In genomic region chr14:29080630-29081029, GRCm38 (mm10) we compare ENCODE assay signal across 15 mouse cellular contexts.
DNase-seq lines count a peak whose midpoint lies in the region; ATAC-seq and TF ChIP-seq lines count a peak whose summit lies in the region.
"Had no signal": no experiment of that assay in that cellular context is flagged by ENCODE, and none has a peak within 500 bp of the region (broad histone marks: within the 10 kb centered on the region; RNA-seq: fewer than 3 reads in every experiment).

No protein-coding gene starts in this region.

- no peak overlapping the region for H3K4me3 ChIP-seq in lung, postnatal 0 days (ENCODE audit: low read depth, low read length)
- H3K4me3 ChIP-seq in lung, adult 2 months (replicated peaks; ENCODE audit: extremely low read depth, low read depth, low read length) = no peak overlapping the region
- H3K4me3 ChIP-seq in forebrain, embryonic 16.5 days (replicated peaks; ENCODE audit: low read length) = no peak overlapping the region
- H3K4me3 ChIP-seq: erythroblast, embryonic 14.5 days; heart, embryonic 10.5 days; limb, embryonic 12.5 days; midbrain, embryonic 10.5 days had no signal

- no peaks in the 10 kb centered on the region for H3K9me3 ChIP-seq in lung, postnatal 0 days (ENCODE audit: low read length)
- no peaks in the 10 kb centered on the region for H3K9me3 ChIP-seq in forebrain, embryonic 16.5 days (ENCODE audit: control insufficient read depth, low read length)
- H3K9me3 ChIP-seq: heart, embryonic 10.5 days; limb, embryonic 12.5 days; midbrain, embryonic 10.5 days had no signal

- no peaks in the 10 kb centered on the region for H3K27me3 ChIP-seq in lung, postnatal 0 days (replicated peaks; ENCODE audit: insufficient read depth, low read length)
- no peaks in the 10 kb centered on the region for H3K27me3 ChIP-seq in forebrain, embryonic 16.5 days (replicated peaks; ENCODE audit: control insufficient read depth, insufficient read depth, low read length)
- H3K27me3 ChIP-seq: limb, embryonic 12.5 days had no signal

- no peak for TF ChIP-seq CTCF in lung, postnatal 0 days (IDR thresholded peaks at IDR 0.05)
- TF ChIP-seq CTCF in lung, adult 2 months (IDR thresholded peaks at IDR 0.05; ENCODE audit: insufficient read depth, low read length) = no peak

- no peak overlapping the region for H3K9ac ChIP-seq in lung, postnatal 0 days (replicated peaks; ENCODE audit: low read depth)
- H3K9ac ChIP-seq in forebrain, embryonic 16.5 days (replicated peaks; ENCODE audit: low read depth, low read length) = no peak overlapping the region
- H3K9ac ChIP-seq: limb, embryonic 12.5 days; liver, postnatal 0 days had no signal

- no peak for TF ChIP-seq POLR2A in lung, adult 2 months (IDR thresholded peaks at IDR 0.05; ENCODE audit: borderline replicate concordance, extremely low read depth, low read depth, low read length)

- peak; percentile 35 for DNase-seq in lung, postnatal 0 days (ENCODE audit: low spot score)
- no peak for DNase-seq in lung, adult 2 months
- peak; percentile 93 for DNase-seq in fat pad, adult 2 months (ENCODE audit: extremely low read depth, low read depth, low spot score)
- DNase-seq in kidney, postnatal 10 days = peak; percentile 27
- DNase-seq in urinary bladder, postnatal 14 days (ENCODE audit: low spot score) = peak; percentile 71
- DNase-seq in frontal cortex, postnatal 36 days (ENCODE audit: low spot score in 2 of 2) = no peak
- DNase-seq in heart, postnatal 36 days = no peak
- DNase-seq: heart, postnatal 4 days; liver, postnatal 0 days had no signal

- no peak overlapping the region for H3K27ac ChIP-seq in lung, postnatal 0 days (ENCODE audit: low read length)
- no peak overlapping the region for H3K27ac ChIP-seq in forebrain, embryonic 16.5 days (ENCODE audit: low read length)
- H3K27ac ChIP-seq: heart, embryonic 10.5 days; limb, embryonic 12.5 days; midbrain, embryonic 10.5 days had no signal

- no peaks in the 10 kb centered on the region for H3K36me3 ChIP-seq in lung, postnatal 0 days (ENCODE audit: insufficient read depth, low read length)
- no peaks in the 10 kb centered on the region for H3K36me3 ChIP-seq in forebrain, embryonic 16.5 days (ENCODE audit: control insufficient read depth, insufficient read depth)
- H3K36me3 ChIP-seq: heart, embryonic 10.5 days; limb, embryonic 12.5 days; midbrain, embryonic 10.5 days had no signal

- WGBS in lung, postnatal 0 days = 66% methylated on average over 4 of the region's 4 CpGs
- WGBS in lung, adult 2 months = 57% methylated on average over 4 of the region's 4 CpGs
- WGBS in forebrain, embryonic 16.5 days = 88% methylated on average over 4 of the region's 4 CpGs

- H3K4me2 ChIP-seq in lung, postnatal 0 days (replicated peaks; ENCODE audit: low read depth, low read length) = no peak overlapping the region
- no peak overlapping the region for H3K4me2 ChIP-seq in forebrain, embryonic 16.5 days (ENCODE audit: low read length)
- H3K4me2 ChIP-seq: limb, embryonic 12.5 days had no signal

- peak; percentile 17; the same call in 1 of the 2 replicates for ATAC-seq in lung, postnatal 0 days
- no peak for ATAC-seq in forebrain, embryonic 16.5 days
- ATAC-seq: activated CD4-positive, CD25-positive, alpha-beta regulatory T cell, adult 4 months; liver, postnatal 0 days had no signal

- no peaks in the 10 kb centered on the region for H3K4me1 ChIP-seq in lung, postnatal 0 days (ENCODE audit: insufficient read depth, low read depth, low read length)
- no peaks in the 10 kb centered on the region for H3K4me1 ChIP-seq in lung, adult 2 months (ENCODE audit: control insufficient read depth, insufficient read depth, low read length)
- H3K4me1 ChIP-seq in forebrain, embryonic 16.5 days (replicated peaks; ENCODE audit: control insufficient read depth, insufficient read depth, low read length) = no peaks in the 10 kb centered on the region

- intact Hi-C loops in heart, postnatal 36 days (cut with DNase I) = no loop called here

- TF ChIP-seq EP300 in lung, postnatal 0 days (IDR thresholded peaks at IDR 0.05) = no peak

Comparison
In these comparisons a context has a peak if more than half of its experiments do, and no peak if none do; other contexts are left out.
1. DNase-seq: peak in lung, postnatal 0 days (single experiment), fat pad, adult 2 months (single experiment), kidney, postnatal 10 days (single experiment) and urinary bladder, postnatal 14 days (single experiment); none in lung, adult 2 months (single experiment), frontal cortex, postnatal 36 days (0 of 2) and heart, postnatal 36 days (0 of 2).